Mouse (Mus musculus) left cerebral cortex, adult 8-10 months (tissue): Measurements from ENCODE around the gene Chgb. TPM values are rescaled to one million over a fixed set of nuclear protein-coding genes. Genes with fewer than 3 reads are reported as not detected.

Source experiments
- DNase-seq, 2 experiments: peaks; one replicate each; pipeline ENCODE4 v3.0.0; 2022; ENCODE audit warnings: low spot score in 2 of 2
- total RNA-seq, 4 experiments: library from RNA; stranded (reverse); gene quantifications; 2 replicates each; pipeline ENCODE4 v1.2.4; 2022

Gene Chgb
- total RNA-seq, 4 experiments from 2014 or later = 213 to 265 (median 237) TPM

GRCm38 (mm10) chr2:132841071-132841470, 60.0 kb downstream of the Chgb start:
- no peak for DNase-seq

Other genes with a start within 250 kb of the Chgb start
- gene Gpcpd1, start 193.5 kb upstream of the Chgb start, total RNA-seq = 10 to 100 TPM; 80.3 to 98.3 (median 82.8) TPM
- gene Shld1, start 94.3 kb upstream of the Chgb start, total RNA-seq = 10 to 100 TPM in 2 of 4 experiments, 1 to 10 TPM in 2; 8.9 to 12.7 (median 10.9) TPM
- 10 to 100 TPM; 22.2 to 29.8 (median 26.0) TPM for gene Trmt6, start 34.8 kb downstream of the Chgb start, total RNA-seq
- 1 to 10 TPM; 4.5 to 5.8 (median 4.6) TPM for gene Mcm8, start 34.9 kb downstream of the Chgb start, total RNA-seq
- gene Crls1, start 65.4 kb downstream of the Chgb start, total RNA-seq = 10 to 100 TPM; 28.5 to 31.1 (median 29.3) TPM
- under 1 TPM; 0.11 to 0.65 (median 0.34) TPM for gene Lrrn4, start 99.6 kb downstream of the Chgb start, total RNA-seq
- 1 to 10 TPM in 3 of 4 experiments, under 1 TPM in 1; 0.82 to 2.1 (median 1.2) TPM for gene Fermt1, start 164.6 kb downstream of the Chgb start, total RNA-seq